Mouse (Mus musculus) forebrain, embryonic 14.5 days (tissue): ENCODE data around the gene Fam172a. TPM values are rescaled to one million over a fixed set of nuclear protein-coding genes. Genes with fewer than 3 reads are reported as not detected.

Experiments used
- ATAC-seq: fragments of 200-750 bp; cut with Nextera tagmentation; 2 replicates; pipeline ENCODE4 v1.8.0; 2017; ENCODE audit warnings: mild to moderate bottlenecking, moderate library complexity
- DNase-seq: peaks from one replicate; pipeline ENCODE4 v3.0.0-alpha.2; 2015; ENCODE audit warnings: low spot score
- H3K27ac ChIP-seq: fragments of 300-500 bp; sonication (generic); 2 replicates; pipeline ENCODE4 v1.5.1; 2014; ENCODE audit warnings: low read depth, mild to moderate bottlenecking, control low read depth, low read length, moderate library complexity
- H3K27me3 ChIP-seq: fragments of 300-500 bp; sonication (generic); replicated peaks from 2 replicates; pipeline ENCODE4 v1.6.1; 2014; ENCODE audit warnings: low read length, control low read depth, mixed read lengths; ENCODE audit not compliant: control insufficient read depth, insufficient read depth
- H3K36me3 ChIP-seq: fragments of 300-500 bp; sonication (generic); 2 replicates; pipeline ENCODE4 v1.6.1; 2014; ENCODE audit warnings: low read length, control low read depth; ENCODE audit not compliant: control insufficient read depth, insufficient read depth
- H3K4me1 ChIP-seq: fragments of 300-500 bp; sonication (generic); 2 replicates; pipeline ENCODE4 v1.6.1; 2014; ENCODE audit warnings: antibody characterized with exemption, low read length, control low read depth; ENCODE audit not compliant: control insufficient read depth, insufficient read depth
- H3K4me2 ChIP-seq: fragments of 300-500 bp; sonication (generic); 2 replicates; pipeline ENCODE4 v1.6.1; 2014; ENCODE audit warnings: mild to moderate bottlenecking, control low read depth, low read length
- H3K4me3 ChIP-seq: fragments of 300-500 bp; sonication (generic); 2 replicates; pipeline ENCODE4 v1.5.1; 2014; ENCODE audit warnings: low read depth, low read length, control low read depth
- H3K9ac ChIP-seq: fragments of 300-500 bp; sonication (generic); 2 replicates; pipeline ENCODE4 v1.6.1; 2014; ENCODE audit warnings: mild to moderate bottlenecking, low read length, control low read depth, moderate library complexity
- H3K9me3 ChIP-seq: fragments of 300-500 bp; sonication (generic); replicated peaks from 2 replicates; pipeline ENCODE4 v1.6.1; 2016; ENCODE audit warnings: low read length, control low read depth, mixed read lengths; ENCODE audit not compliant: control insufficient read depth
- WGBS: fragments of 180-500 bp; shearing (Covaris S2); extraction: QIAGEN DNeasy Blood & Tissue Kit; methylation state at CpG from one replicate; pipeline ENCODE4 v1.1.7; 2014; 5-methylcytosine and 5-hydroxymethylcytosine counted together
- polyA plus RNA-seq: library from polyadenylated mRNA; unstranded; fragments of >200 nt; fragmentation: Nextera tagmentation; extraction: Ambion mirVana; gene quantifications from 2 replicates; pipeline ENCODE4 v1.2.1, GENCODE M21; 2014

Gene Fam172a
- polyA plus RNA-seq, 1 experiment from 2014 or later: 49.5 TPM

DNA sequence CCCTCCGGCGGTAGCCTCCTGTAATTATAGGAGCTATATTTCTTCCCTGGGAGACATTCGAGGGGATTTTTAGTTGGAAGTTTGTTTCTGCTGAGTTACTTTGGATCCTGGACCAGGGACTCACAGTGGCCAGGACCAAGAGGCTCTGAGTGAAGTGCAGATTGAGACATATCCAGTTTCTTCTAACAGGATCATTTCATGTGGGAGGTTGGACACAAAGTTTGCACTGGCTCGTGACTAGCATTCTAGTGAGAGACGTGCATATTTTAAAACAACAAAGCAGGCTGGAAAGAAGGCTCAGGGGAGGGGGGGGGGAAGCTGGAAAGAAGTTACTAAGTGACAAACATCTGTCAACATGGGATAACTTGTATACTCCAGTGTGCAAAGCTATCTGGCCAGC, 481.2 kb downstream of the Fam172a start:
- WGBS: 10% methylated on average over 5 of the region's 5 CpGs
- Histone ChIP-seq H3K27me3 (peaks cover 19% of the 10 kb centered on the region), H3K9me3 (no peaks in the 10 kb centered on the region), H3K36me3 (peaks cover 7% of the 10 kb centered on the region), H3K4me2 (peak overlapping the region; percentile 55), H3K9ac (peak overlapping the region; percentile 64), H3K4me3 (peak overlapping the region; percentile 33), H3K4me1 (peaks cover 15% of the 10 kb centered on the region), H3K27ac (peak overlapping the region; percentile 96)
- ATAC-seq (no peak), DNase-seq (no peak)

DNA sequence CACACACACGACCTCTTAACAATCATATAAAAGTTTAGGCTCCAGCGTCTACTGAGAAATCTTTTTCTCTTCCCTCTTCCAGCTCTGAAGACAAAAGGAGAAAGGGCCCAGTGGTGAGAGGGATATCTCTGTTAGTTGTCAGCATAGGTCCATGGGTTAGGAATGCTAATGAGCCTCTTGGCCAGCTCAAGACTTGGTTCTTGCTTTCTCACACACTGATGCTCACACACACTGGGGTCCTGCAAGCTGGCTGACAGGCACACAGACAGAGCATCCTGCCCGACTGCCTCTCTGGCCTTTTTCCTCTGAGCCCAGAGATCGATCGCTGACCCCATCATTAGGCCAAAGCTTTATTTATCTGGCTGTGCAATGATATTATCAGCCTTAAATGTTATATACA, 482.2 kb downstream of the Fam172a start:
- Histone ChIP-seq H3K9ac (peak overlapping the region; percentile 64), H3K27me3 (peaks cover 23% of the 10 kb centered on the region), H3K27ac (peak overlapping the region; percentile 96), H3K4me1 (peaks cover 17% of the 10 kb centered on the region), H3K9me3 (no peaks in the 10 kb centered on the region), H3K4me2 (peak overlapping the region; percentile 55), H3K4me3 (peak overlapping the region; percentile 17; the same call in 1 of the 2 replicates), H3K36me3 (peaks cover 15% of the 10 kb centered on the region)
- peak; percentile 82 for DNase-seq
- whole genome bisulfite sequencing: 7% methylated on average over 5 of the region's 5 CpGs
- ATAC-seq: peak; percentile 57

DNA sequence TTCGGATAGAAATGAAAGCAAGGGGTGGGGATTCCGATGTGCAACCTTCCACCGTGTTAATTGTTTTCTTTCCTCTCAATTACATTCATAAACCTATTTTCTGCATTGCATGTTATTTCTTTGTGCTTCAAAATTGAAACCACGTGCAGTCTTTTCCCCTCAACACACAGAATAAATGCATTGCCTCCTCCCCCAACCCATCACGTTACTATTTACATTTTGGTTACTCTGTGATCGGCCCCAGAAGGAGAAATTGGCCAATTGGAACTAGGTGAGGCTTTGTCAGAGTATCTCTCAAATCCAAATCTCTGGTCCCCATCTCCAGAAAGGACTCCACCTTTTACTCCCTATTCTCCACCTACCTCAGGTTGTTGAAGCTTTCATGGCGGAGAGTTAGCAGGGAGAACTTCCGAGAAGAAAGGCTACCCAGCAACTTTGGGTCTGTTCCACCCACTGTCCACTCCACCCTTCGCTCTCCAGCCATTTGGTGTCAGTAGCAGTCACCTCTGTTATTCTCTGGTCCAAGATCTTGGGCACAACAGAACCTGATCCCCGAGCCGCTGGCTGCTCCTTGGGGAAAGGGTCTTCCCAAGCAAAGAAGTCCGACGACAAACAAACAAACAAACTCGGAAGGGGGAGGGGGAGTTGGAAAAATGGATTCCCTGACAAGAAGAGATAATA, 483.1 kb downstream of the Fam172a start:
- peak overlapping the region; percentile 17 for H3K4me3 ChIP-seq
- DNase-seq (no peak), ATAC-seq (no peak)
- WGBS: 7% methylated on average over 14 of the region's 14 CpGs
- peaks cover 10% of the 10 kb centered on the region for H3K4me1 ChIP-seq
- peak overlapping the region; percentile 64 for H3K9ac ChIP-seq
- H3K27ac ChIP-seq: peak overlapping the region; percentile 96
- H3K27me3 ChIP-seq: peaks cover 23% of the 10 kb centered on the region
- no peaks in the 10 kb centered on the region for H3K9me3 ChIP-seq
- H3K4me2 ChIP-seq: peak overlapping the region; percentile 55
- peaks cover 21% of the 10 kb centered on the region for H3K36me3 ChIP-seq

DNA sequence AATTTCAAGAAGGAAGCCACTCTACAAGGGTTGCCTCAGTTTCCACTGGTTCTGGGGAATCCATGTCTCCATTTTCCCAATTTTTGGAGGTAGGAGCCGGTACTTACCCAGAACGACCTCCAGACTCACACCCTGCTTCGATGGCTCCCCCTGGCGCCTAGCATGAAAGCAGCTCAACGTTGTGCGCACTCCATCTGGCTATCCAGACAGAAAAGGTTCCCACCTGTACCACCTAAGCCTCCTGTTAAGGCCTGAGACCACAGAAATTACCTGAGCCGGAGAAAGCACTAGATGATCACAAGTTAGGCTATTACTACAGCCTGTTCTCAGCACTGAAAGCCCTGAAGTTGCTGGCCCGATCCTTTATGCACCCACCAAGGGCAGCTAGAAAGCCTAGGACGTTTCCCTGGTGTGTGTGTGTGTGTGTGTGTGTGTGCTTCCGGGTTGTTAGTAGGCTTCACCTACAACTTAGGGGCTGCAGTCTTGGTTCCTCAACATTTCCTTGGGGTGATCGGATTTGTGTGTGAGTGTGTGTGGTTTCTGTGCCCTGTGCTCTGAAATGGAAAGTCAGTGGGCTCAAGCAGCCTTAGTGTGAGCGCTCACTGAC, 484.6 kb downstream of the Fam172a start:
- Histone ChIP-seq H3K4me3 (no peak overlapping the region), H3K27me3 (peaks cover 27% of the 10 kb centered on the region), H3K4me2 (peak overlapping the region; percentile 43), H3K4me1 (peaks cover 13% of the 10 kb centered on the region), H3K27ac (peak overlapping the region; percentile 96), H3K9ac (peak overlapping the region; percentile 61; the same call in 1 of the 2 replicates), H3K36me3 (peaks cover 34% of the 10 kb centered on the region), H3K9me3 (no peaks in the 10 kb centered on the region)
- ATAC-seq: no peak
- WGBS: 11% methylated on average over 12 of the region's 12 CpGs
- no peak for DNase-seq

DNA sequence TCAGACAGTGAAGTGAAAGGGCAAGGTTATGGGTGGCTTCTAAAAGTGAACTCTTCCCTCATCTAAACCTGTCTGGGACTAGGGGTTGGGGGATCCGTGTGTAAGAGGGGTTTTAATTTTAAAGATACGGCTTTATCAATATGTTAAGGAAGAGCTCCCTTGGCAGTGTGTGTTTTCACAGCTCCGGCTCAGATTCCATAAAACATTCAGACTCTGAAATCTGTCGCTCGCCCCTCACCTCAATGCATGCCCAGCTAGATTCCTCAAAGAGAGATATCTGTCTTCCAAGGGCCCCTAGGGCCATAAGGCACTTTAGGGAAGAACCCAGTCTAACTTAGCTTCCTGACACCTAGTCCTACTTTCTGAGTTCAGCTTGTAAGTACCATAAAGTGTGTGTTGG, 486.0 kb downstream of the Fam172a start:
- H3K4me3 ChIP-seq: peak overlapping the region; percentile 8; the same call in 1 of the 2 replicates
- DNase-seq: no peak
- 38% methylated on average over 5 of the region's 5 CpGs for WGBS
- H3K4me2 ChIP-seq: peak overlapping the region; percentile 43
- no peaks in the 10 kb centered on the region for H3K9me3 ChIP-seq
- H3K9ac ChIP-seq: peak overlapping the region; percentile 61
- H3K27me3 ChIP-seq: peaks cover 26% of the 10 kb centered on the region
- peaks cover 38% of the 10 kb centered on the region for H3K36me3 ChIP-seq
- ATAC-seq: no peak
- peak overlapping the region; percentile 78 for H3K27ac ChIP-seq
- peaks cover 13% of the 10 kb centered on the region; the same call in 1 of the 2 replicates for H3K4me1 ChIP-seq

DNA sequence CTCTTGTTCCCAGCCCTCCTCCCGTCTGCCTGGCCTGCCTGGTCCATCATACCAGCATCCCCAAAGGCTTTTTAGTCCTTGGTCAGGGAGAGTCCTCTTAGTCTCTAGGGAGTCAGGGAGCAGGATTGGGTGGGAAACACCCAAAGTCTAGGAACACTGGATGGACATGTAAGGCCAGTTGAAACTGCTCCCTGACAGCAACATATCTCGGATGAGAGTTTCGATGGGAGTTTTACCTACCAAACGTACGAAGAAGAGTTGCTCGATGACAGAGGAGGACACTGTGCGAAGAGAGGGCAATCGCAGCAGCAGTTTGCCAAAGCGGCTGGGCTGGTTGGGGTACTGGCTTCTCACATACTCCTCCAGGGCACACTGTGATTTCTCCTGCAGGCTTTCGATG, 487.8 kb downstream of the Fam172a start:
- DNase-seq: no peak
- H3K4me3 ChIP-seq: peak overlapping the region; percentile 95
- peak overlapping the region; percentile 75 for H3K27ac ChIP-seq
- WGBS: 23% methylated on average over 10 of the region's 10 CpGs
- H3K4me1 ChIP-seq: peaks cover 10% of the 10 kb centered on the region; the same call in 1 of the 2 replicates
- ATAC-seq: no peak
- peaks cover 46% of the 10 kb centered on the region for H3K36me3 ChIP-seq
- no peaks in the 10 kb centered on the region for H3K9me3 ChIP-seq
- H3K9ac ChIP-seq: peak overlapping the region; percentile 100
- peaks cover 18% of the 10 kb centered on the region for H3K27me3 ChIP-seq
- H3K4me2 ChIP-seq: peak overlapping the region; percentile 71

DNA sequence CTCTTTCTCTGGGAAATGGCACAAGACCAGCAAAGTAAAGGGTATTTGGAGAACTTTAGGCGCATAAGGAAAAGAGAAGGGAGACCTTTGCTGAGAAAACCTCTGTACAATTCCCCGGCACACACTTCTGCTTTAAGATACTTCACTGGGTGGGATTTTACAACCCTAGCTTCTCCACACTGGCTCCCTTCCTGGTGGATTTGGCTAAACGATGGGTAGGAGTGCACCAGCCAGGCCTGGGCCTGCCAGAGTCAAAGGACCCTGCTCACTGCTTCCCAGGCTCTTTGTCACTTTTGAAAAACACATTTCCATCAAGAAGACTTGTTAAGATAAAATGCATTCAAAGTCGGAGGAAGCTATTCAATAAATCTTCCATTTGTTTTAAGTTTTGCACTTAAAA, 491.4 kb downstream of the Fam172a start:
- WGBS: 19% methylated on average over 4 of the region's 4 CpGs
- Histone ChIP-seq H3K4me2 (peak overlapping the region; percentile 71), H3K9me3 (no peaks in the 10 kb centered on the region), H3K36me3 (peaks cover 50% of the 10 kb centered on the region), H3K27ac (peak overlapping the region; percentile 96), H3K27me3 (0 out of 2 replicates have a peak, but pooled peaks cover 8% of the 10 kb centered on the region), H3K4me1 (peaks cover 6% of the 10 kb centered on the region; the same call in 1 of the 2 replicates), H3K4me3 (peak overlapping the region; percentile 95), H3K9ac (peak overlapping the region; percentile 100)
- DNase-seq (no peak), ATAC-seq (no peak)

DNA sequence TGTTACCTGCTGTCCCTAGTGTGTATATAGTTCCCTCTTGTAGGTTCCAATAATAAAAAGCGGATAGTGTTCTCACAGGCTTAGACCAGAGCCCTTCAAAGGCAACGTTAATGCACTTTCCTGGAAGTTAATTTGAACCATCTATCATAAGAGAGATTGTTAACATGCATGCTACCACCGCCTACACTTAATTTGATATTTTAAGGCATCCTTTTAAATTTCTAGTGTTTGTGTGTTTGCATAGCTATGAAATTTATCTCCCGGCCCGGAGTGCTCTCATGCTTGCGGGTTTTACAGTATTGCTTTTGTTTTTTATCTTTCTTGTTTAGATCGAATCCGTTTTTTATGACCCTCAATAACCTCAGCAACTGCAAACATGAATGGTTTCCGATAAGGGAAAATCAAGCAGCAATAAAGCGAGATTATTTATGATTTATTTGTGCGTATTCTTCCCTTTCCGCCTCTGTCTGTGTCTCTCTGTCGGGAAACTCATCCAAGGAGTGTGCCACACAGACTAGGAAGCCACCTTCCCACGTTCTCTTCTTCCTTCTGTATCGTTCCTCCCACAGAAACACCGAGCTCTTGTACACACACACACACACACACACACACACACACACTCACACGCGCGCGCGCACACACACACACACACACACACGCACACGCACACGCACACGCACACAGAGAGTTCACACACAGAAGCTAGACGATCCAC, 492.5 kb downstream of the Fam172a start:
- Histone ChIP-seq H3K4me2 (peak overlapping the region; percentile 71), H3K27ac (peak overlapping the region; percentile 96), H3K9me3 (no peaks in the 10 kb centered on the region), H3K4me3 (peak overlapping the region; percentile 95), H3K9ac (peak overlapping the region; percentile 100), H3K4me1 (peaks cover 6% of the 10 kb centered on the region; the same call in 1 of the 2 replicates), H3K27me3 (0 out of 2 replicates have a peak, but pooled peaks cover 6% of the 10 kb centered on the region), H3K36me3 (peaks cover 44% of the 10 kb centered on the region)
- WGBS: 13% methylated on average over 25 of the region's 26 CpGs
- DNase-seq: no peak
- no peak for ATAC-seq
